28 mouse cellular contexts compared by ENCODE assay signal in genomic region chr5:117485411-117485810, GRCm38 (mm10).
"Had no signal": no experiment of that assay in that cellular context is flagged by ENCODE, and none has a peak within 500 bp of the region (broad histone marks: within the 10 kb centered on the region; RNA-seq: fewer than 3 reads in every experiment).

No protein-coding gene starts in this region.

- H3K36me3 ChIP-seq: heart, embryonic 13.5 days; heart, embryonic 15.5 days; hindbrain, embryonic 13.5 days; hindbrain, embryonic 15.5 days; kidney, embryonic 15.5 days; limb, embryonic 13.5 days; liver, embryonic 13.5 days; liver, embryonic 15.5 days had no signal

- H3K27me3 ChIP-seq: heart, embryonic 13.5 days; heart, embryonic 15.5 days; hindbrain, embryonic 13.5 days; hindbrain, embryonic 15.5 days; kidney, embryonic 15.5 days; limb, embryonic 13.5 days; liver, embryonic 13.5 days; liver, embryonic 15.5 days had no signal

- ATAC-seq: hindbrain, postnatal 0 days; intestine, embryonic 16.5 days; liver, postnatal 0 days had no signal

- H3K4me3 ChIP-seq: heart, adult 2 months; heart, embryonic 13.5 days; heart, embryonic 15.5 days; hindbrain, embryonic 13.5 days; hindbrain, embryonic 15.5 days; kidney, embryonic 15.5 days; layer of hippocampus, adult 2 months; left cerebral cortex, adult 2 months; limb, embryonic 13.5 days; liver, embryonic 13.5 days; liver, embryonic 15.5 days had no signal

- H3K27ac ChIP-seq: heart, adult 2 months; heart, embryonic 13.5 days; heart, embryonic 15.5 days; hindbrain, embryonic 13.5 days; hindbrain, embryonic 15.5 days; hindbrain, postnatal 0 days; kidney, embryonic 15.5 days; kidney, postnatal 0 days; layer of hippocampus, adult 2 months; left cerebral cortex, adult 2 months; limb, embryonic 13.5 days; liver, embryonic 13.5 days; liver, embryonic 15.5 days had no signal

- H3K4me2 ChIP-seq: heart, embryonic 11.5 days; heart, embryonic 13.5 days; heart, embryonic 15.5 days; hindbrain, embryonic 13.5 days; hindbrain, embryonic 15.5 days; kidney, embryonic 15.5 days; limb, embryonic 13.5 days; liver, embryonic 11.5 days; liver, embryonic 13.5 days; liver, embryonic 15.5 days had no signal

- H3K4me1 ChIP-seq: heart, embryonic 15.5 days; hindbrain, embryonic 13.5 days; hindbrain, embryonic 15.5 days; kidney, embryonic 15.5 days; limb, embryonic 13.5 days; liver, embryonic 13.5 days; liver, embryonic 15.5 days had no signal

- H3K9me3 ChIP-seq: heart, embryonic 13.5 days; heart, embryonic 15.5 days; hindbrain, embryonic 13.5 days; hindbrain, embryonic 15.5 days; kidney, embryonic 15.5 days; limb, embryonic 13.5 days; liver, embryonic 13.5 days; liver, embryonic 15.5 days had no signal

- DNase-seq: gastrocnemius, postnatal 14 days; heart, adult 11 months; heart, adult 2 months; heart, postnatal 14 days; heart, postnatal 36 days; kidney, adult 11 months; kidney, adult 2 months; kidney, adult 9 months; kidney, postnatal 14 days; kidney, postnatal 4 days; layer of hippocampus, postnatal 36 days; liver; liver, embryonic 13.5 days; liver, postnatal 0 days had no signal

- H3K9ac ChIP-seq: heart, embryonic 13.5 days; heart, embryonic 15.5 days; hindbrain, embryonic 13.5 days; hindbrain, embryonic 15.5 days; kidney, embryonic 15.5 days; limb, embryonic 13.5 days; liver, embryonic 13.5 days; liver, embryonic 15.5 days; liver, postnatal 0 days had no signal
